Mouse (Mus musculus): Measurements from ENCODE around the gene Gm5105. TPM values are rescaled to one million over a fixed set of nuclear protein-coding genes. Genes with fewer than 3 reads are reported as not detected.

The Gm5105 gene
- total and polyA plus RNA-seq, 2 experiments: not detected

DNA sequence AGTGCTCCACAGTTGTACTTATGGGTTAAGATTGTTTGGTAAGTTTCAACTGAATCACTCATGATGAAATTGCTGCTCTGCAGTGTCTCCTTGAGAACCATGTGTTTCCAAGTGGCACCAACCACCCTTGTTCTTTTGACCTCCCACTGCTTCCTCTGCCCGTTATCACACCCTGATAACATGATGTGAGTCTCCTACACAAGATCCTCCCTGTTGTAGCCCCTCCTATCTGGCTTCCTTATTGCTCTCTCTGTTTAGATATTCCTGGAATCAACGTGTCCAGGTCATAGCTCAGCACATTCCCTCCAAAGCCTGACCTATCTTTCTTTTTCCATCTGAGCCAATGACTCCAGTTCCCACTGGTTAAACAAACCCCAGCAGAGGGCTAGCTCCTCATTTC, 52.5 kb downstream of the Gm5105 start:
- TF ChIP-seq POLR2A (IDR thresholded peaks at IDR 0.05; ENCODE audit: extremely low read depth, insufficient read depth, low read length): no peak
- no peak for TF ChIP-seq CTCF (IDR thresholded peaks at IDR 0.05; ENCODE audit: low read depth, low read length)
- no peak overlapping the region for H3K4me3 ChIP-seq (ENCODE audit: insufficient read depth, low read depth, low read length)
- H3K27ac ChIP-seq (replicated peaks; ENCODE audit: insufficient read depth, low read depth, low read length): no peak overlapping the region
- no peaks in the 10 kb centered on the region for H3K79me2 ChIP-seq (ENCODE audit: control insufficient read depth, insufficient read depth, low read length)
- DNase-seq (ENCODE audit: extremely low read depth, low read depth, low spot score): no peak
- no peaks in the 10 kb centered on the region for H3K4me1 ChIP-seq (ENCODE audit: control insufficient read depth, insufficient read depth, low read length)
- WGBS: 77% methylated on average over 2 of the region's 2 CpGs
- no peaks in the 10 kb centered on the region for H3K27me3 ChIP-seq (ENCODE audit: control insufficient read depth, insufficient read depth, low read length)
- no peak overlapping the region for H3K9ac ChIP-seq (ENCODE audit: low read depth, low read length)
- H3K36me3 ChIP-seq (ENCODE audit: control insufficient read depth, insufficient read depth, low read length): no peaks in the 10 kb centered on the region

DNA sequence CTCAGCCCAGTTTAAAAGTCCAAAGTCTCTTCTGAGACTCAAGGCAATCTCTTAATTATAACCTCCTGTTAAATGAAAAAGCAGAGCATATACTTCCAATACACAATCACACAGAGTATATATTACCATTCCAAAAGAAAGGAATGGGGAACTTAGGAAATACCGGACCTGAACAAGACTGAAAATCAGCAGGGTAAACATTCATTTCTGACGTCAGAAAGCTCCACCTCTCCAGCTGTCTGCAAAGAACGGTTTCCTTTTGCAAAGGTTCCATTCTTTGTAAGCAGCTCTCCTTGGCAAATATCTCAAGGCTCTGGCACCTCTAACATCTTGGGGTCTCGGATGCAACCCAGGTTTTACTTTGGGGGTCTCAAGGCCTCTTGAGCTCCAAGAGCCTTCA, 54.8 kb downstream of the Gm5105 start:
- Histone ChIP-seq H3K4me1 (ENCODE audit: control insufficient read depth, insufficient read depth, low read length) (no peaks in the 10 kb centered on the region), H3K9ac (ENCODE audit: low read depth, low read length) (peak overlapping the region; percentile 58; the same call in 1 of the 2 replicates), H3K27ac (replicated peaks; ENCODE audit: insufficient read depth, low read depth, low read length) (no peak overlapping the region), H3K4me3 (ENCODE audit: insufficient read depth, low read depth, low read length) (peak overlapping the region; percentile 49), H3K36me3 (ENCODE audit: control insufficient read depth, insufficient read depth, low read length) (no peaks in the 10 kb centered on the region), H3K27me3 (ENCODE audit: control insufficient read depth, insufficient read depth, low read length) (no peaks in the 10 kb centered on the region), H3K79me2 (ENCODE audit: control insufficient read depth, insufficient read depth, low read length) (no peaks in the 10 kb centered on the region)
- TF ChIP-seq POLR2A (IDR thresholded peaks at IDR 0.05; ENCODE audit: extremely low read depth, insufficient read depth, low read length): no peak
- no peak for TF ChIP-seq CTCF (IDR thresholded peaks at IDR 0.05; ENCODE audit: low read depth, low read length)
- 8% methylated on average over 4 of the region's 4 CpGs for WGBS
- DNase-seq (ENCODE audit: extremely low read depth, low read depth, low spot score): peak; percentile 64

DNA sequence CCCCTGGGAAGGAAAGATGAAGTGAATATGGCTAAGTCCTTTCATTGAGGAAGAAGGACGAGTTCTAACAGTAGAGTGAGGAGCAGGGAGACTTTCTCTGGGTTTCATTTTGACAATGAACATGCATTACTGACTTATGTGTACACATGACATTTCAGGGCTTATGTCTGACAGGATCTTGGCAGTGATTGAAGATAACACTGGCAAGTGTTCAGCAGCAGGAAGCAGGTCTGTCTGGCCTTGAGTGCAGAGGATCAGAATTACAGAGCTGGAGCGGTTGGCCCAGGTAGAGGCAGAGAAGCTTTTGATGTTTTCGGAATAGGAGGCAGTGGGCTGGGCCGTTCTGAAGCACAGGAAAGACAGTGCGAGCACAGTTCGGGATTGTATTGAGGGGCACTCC, 59.0 kb downstream of the Gm5105 start:
- Histone ChIP-seq H3K36me3 (ENCODE audit: control insufficient read depth, insufficient read depth, low read length) (no peaks in the 10 kb centered on the region), H3K4me3 (ENCODE audit: insufficient read depth, low read depth, low read length) (no peak overlapping the region), H3K9ac (ENCODE audit: low read depth, low read length) (no peak overlapping the region), H3K27me3 (ENCODE audit: control insufficient read depth, insufficient read depth, low read length) (no peaks in the 10 kb centered on the region), H3K27ac (replicated peaks; ENCODE audit: insufficient read depth, low read depth, low read length) (no peak overlapping the region), H3K79me2 (ENCODE audit: control insufficient read depth, insufficient read depth, low read length) (no peaks in the 10 kb centered on the region), H3K4me1 (ENCODE audit: control insufficient read depth, insufficient read depth, low read length) (no peaks in the 10 kb centered on the region)
- TF ChIP-seq CTCF (IDR thresholded peaks at IDR 0.05; ENCODE audit: low read depth, low read length) (no peak), POLR2A (IDR thresholded peaks at IDR 0.05; ENCODE audit: extremely low read depth, insufficient read depth, low read length) (no peak)
- DNase-seq (ENCODE audit: extremely low read depth, low read depth, low spot score): no peak
- WGBS: 51% methylated on average over 6 of the region's 6 CpGs

DNA sequence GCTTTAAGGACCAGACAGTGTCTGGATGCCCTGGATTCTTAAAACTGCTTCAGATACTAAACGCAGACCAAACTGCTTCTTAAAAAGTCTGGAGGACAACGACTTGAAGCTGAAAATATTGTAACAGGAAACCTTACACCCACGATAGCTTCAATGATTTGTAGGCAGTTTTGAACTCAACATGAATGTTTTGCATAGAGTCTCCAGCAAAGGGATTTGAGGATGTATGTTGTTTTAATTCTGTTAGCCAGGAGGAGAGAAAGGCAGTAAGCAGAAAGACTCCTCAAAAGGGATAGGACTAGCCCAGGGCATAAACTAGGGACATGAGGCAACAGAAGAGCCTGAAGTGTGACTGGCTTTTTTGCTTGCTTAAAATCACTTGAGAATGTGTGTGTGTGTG, 60.3 kb downstream of the Gm5105 start:
- Histone ChIP-seq H3K27ac (replicated peaks; ENCODE audit: insufficient read depth, low read depth, low read length) (no peak overlapping the region), H3K36me3 (ENCODE audit: control insufficient read depth, insufficient read depth, low read length) (no peaks in the 10 kb centered on the region), H3K9ac (ENCODE audit: low read depth, low read length) (no peak overlapping the region), H3K4me3 (ENCODE audit: insufficient read depth, low read depth, low read length) (no peak overlapping the region), H3K79me2 (ENCODE audit: control insufficient read depth, insufficient read depth, low read length) (no peaks in the 10 kb centered on the region), H3K4me1 (ENCODE audit: control insufficient read depth, insufficient read depth, low read length) (no peaks in the 10 kb centered on the region), H3K27me3 (ENCODE audit: control insufficient read depth, insufficient read depth, low read length) (no peaks in the 10 kb centered on the region)
- WGBS: 66% methylated on average over 3 of the region's 3 CpGs
- no peak for DNase-seq (ENCODE audit: extremely low read depth, low read depth, low spot score)
- TF ChIP-seq POLR2A (IDR thresholded peaks at IDR 0.05; ENCODE audit: extremely low read depth, insufficient read depth, low read length) (no peak), CTCF (IDR thresholded peaks at IDR 0.05; ENCODE audit: low read depth, low read length) (no peak)

GRCm38 (mm10) chr3:138003264-138003663, 63.9 kb downstream of the Gm5105 start:
- Histone ChIP-seq H3K4me3 (ENCODE audit: insufficient read depth, low read depth, low read length) (no peak overlapping the region), H3K4me1 (ENCODE audit: control insufficient read depth, insufficient read depth, low read length) (no peaks in the 10 kb centered on the region), H3K36me3 (ENCODE audit: control insufficient read depth, insufficient read depth, low read length) (no peaks in the 10 kb centered on the region), H3K27me3 (ENCODE audit: control insufficient read depth, insufficient read depth, low read length) (no peaks in the 10 kb centered on the region), H3K9ac (ENCODE audit: low read depth, low read length) (no peak overlapping the region), H3K27ac (replicated peaks; ENCODE audit: insufficient read depth, low read depth, low read length) (no peak overlapping the region), H3K79me2 (ENCODE audit: control insufficient read depth, insufficient read depth, low read length) (no peaks in the 10 kb centered on the region)
- DNase-seq (ENCODE audit: extremely low read depth, low read depth, low spot score): no peak
- 73% methylated on average over 7 of the region's 7 CpGs for WGBS
- TF ChIP-seq POLR2A (IDR thresholded peaks at IDR 0.05; ENCODE audit: extremely low read depth, insufficient read depth, low read length) (no peak), CTCF (IDR thresholded peaks at IDR 0.05; ENCODE audit: low read depth, low read length) (no peak)

DNA sequence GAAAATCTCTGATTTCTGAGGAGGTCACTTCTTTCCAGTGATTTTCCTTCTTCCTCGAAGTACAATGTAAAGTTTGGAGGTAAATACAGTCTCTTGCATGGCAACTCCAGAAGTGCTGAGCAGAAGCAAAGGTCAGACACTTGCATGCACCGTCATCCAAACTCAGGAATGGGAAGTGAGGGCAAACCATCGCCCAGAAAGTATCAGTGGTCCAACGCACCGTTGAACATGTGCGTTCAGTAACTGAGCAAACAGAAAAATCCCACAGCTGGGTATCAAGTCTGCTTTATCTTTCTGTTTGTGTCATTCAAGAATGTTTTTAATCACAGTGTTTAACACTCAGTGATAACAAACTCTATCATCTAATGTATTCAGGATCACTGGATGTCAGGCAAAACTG, 64.6 kb downstream of the Gm5105 start:
- Histone ChIP-seq H3K79me2 (ENCODE audit: control insufficient read depth, insufficient read depth, low read length) (no peaks in the 10 kb centered on the region), H3K27ac (replicated peaks; ENCODE audit: insufficient read depth, low read depth, low read length) (no peak overlapping the region), H3K27me3 (ENCODE audit: control insufficient read depth, insufficient read depth, low read length) (no peaks in the 10 kb centered on the region), H3K9ac (ENCODE audit: low read depth, low read length) (no peak overlapping the region), H3K36me3 (ENCODE audit: control insufficient read depth, insufficient read depth, low read length) (no peaks in the 10 kb centered on the region), H3K4me1 (ENCODE audit: control insufficient read depth, insufficient read depth, low read length) (no peaks in the 10 kb centered on the region), H3K4me3 (ENCODE audit: insufficient read depth, low read depth, low read length) (no peak overlapping the region)
- WGBS: 61% methylated on average over 6 of the region's 6 CpGs
- no peak for DNase-seq (ENCODE audit: extremely low read depth, low read depth, low spot score)
- TF ChIP-seq CTCF (IDR thresholded peaks at IDR 0.05; ENCODE audit: low read depth, low read length): no peak
- no peak for TF ChIP-seq POLR2A (IDR thresholded peaks at IDR 0.05; ENCODE audit: extremely low read depth, insufficient read depth, low read length)
